Mouse (Mus musculus) CH12.LX (cell line): ENCODE data around the gene Nfe2l1. TPM values are rescaled to one million over a fixed set of nuclear protein-coding genes. Genes with fewer than 3 reads are reported as not detected.

Experiments
- DNase-seq: peaks from one replicate; pipeline ENCODE4 v3.0.0-alpha.2; 2013; ENCODE audit errors: extremely low read depth
- H3K27ac ChIP-seq: 2 replicates; pipeline ENCODE4 v1.5.1; 2012; ENCODE audit warnings: low read depth, mild to moderate bottlenecking, control low read depth, moderate library complexity; ENCODE audit not compliant: insufficient read depth
- H3K27me3 ChIP-seq: replicated peaks from 2 replicates; pipeline ENCODE3; 2012; ENCODE audit warnings: inconsistent platforms
- H3K36me3 ChIP-seq, 2 experiments: replicated peaks in 1 of 2; 2 replicates each; pipeline versions ENCODE3 to v1.6.1; 2012; ENCODE audit warnings: inconsistent platforms in 1 of 2, low read length in 1 of 2, mild to moderate bottlenecking in 1 of 2, mixed read lengths in 1 of 2, moderate library complexity in 1 of 2; ENCODE audit not compliant: control insufficient read depth in 1 of 2, insufficient read depth in 1 of 2
- H3K4me1 ChIP-seq, 2 experiments: 2 replicates each; pipeline ENCODE4 v1.6.1; 2012; ENCODE audit warnings: inconsistent platforms in 1 of 2, moderate library complexity in 1 of 2; ENCODE audit not compliant: insufficient read depth in 2 of 2, control insufficient read depth in 1 of 2
- H3K4me2 ChIP-seq: 2 replicates; pipeline ENCODE4 v1.6.1; 2012; ENCODE audit warnings: low read depth, mild to moderate bottlenecking, control low read depth; ENCODE audit not compliant: poor library complexity, insufficient read depth, severe bottlenecking
- H3K4me3 ChIP-seq, 3 experiments: fragments of 150-350 bp in 1 of 3; sonication (generic) in 1 of 3; replicated peaks in 1 of 3; 2 replicates each; pipeline versions ENCODE3 to v1.5.1; 2011 to 2012; ENCODE audit warnings: low read depth in 2 of 3, low read length in 2 of 3, mild to moderate bottlenecking in 2 of 3, moderate library complexity in 2 of 3, control low read depth in 1 of 3, improper control_type of control experiment in 1 of 3, inconsistent platforms in 1 of 3, mixed read lengths in 1 of 3; ENCODE audit not compliant: poor library complexity in 1 of 3
- H3K79me2 ChIP-seq: replicated peaks from 2 replicates; pipeline ENCODE4 v1.6.1; 2012; ENCODE audit warnings: mild to moderate bottlenecking, moderate library complexity; ENCODE audit not compliant: control insufficient read depth, poor library complexity, insufficient read depth, severe bottlenecking; ENCODE audit errors: extremely low read depth
- H3K9ac ChIP-seq: 2 replicates; pipeline ENCODE4 v1.6.1; 2012; ENCODE audit warnings: low read depth, mild to moderate bottlenecking, control low read depth, moderate library complexity; ENCODE audit not compliant: insufficient read depth
- H3K9me3 ChIP-seq: replicated peaks from 2 replicates; pipeline ENCODE3; 2012; ENCODE audit warnings: low read length, inconsistent platforms, mixed read lengths
- CHD1 ChIP-seq: IDR thresholded peaks from 2 replicates; pipeline ENCODE4 v1.6.1; 2012; ENCODE audit warnings: low read depth, low read length, improper control_type of control experiment, inconsistent platforms
- CHD2 ChIP-seq: IDR thresholded peaks from 2 replicates; pipeline ENCODE4 v1.6.1; 2011; ENCODE audit warnings: low read length, improper control_type of control experiment
- E2F4 ChIP-seq: IDR thresholded peaks from 2 replicates; pipeline ENCODE4 v1.6.1; 2011; ENCODE audit warnings: low read depth, low read length, improper control_type of control experiment; ENCODE audit not compliant: insufficient replicate concordance
- EP300 ChIP-seq: IDR thresholded peaks from 2 replicates; pipeline ENCODE4 v1.6.1; 2011; ENCODE audit warnings: low read length, improper control_type of control experiment
- JUN ChIP-seq: IDR thresholded peaks from 2 replicates; pipeline ENCODE4 v1.6.1; 2011; ENCODE audit warnings: low read depth, mild to moderate bottlenecking, low read length, improper control_type of control experiment, moderate library complexity; ENCODE audit not compliant: insufficient read depth
- JUND ChIP-seq: conservative IDR thresholded peaks from 2 replicates; pipeline ENCODE4 v1.6.1; 2011; ENCODE audit warnings: low read depth, low read length, improper control_type of control experiment
- KAT2A ChIP-seq: IDR thresholded peaks from 2 replicates; pipeline ENCODE4 v1.6.1; 2012; ENCODE audit warnings: low read length, improper control_type of control experiment, inconsistent platforms; ENCODE audit not compliant: insufficient replicate concordance
- MAFK ChIP-seq: IDR thresholded peaks from 2 replicates; pipeline ENCODE4 v1.6.1; 2011; ENCODE audit warnings: low read length, improper control_type of control experiment; ENCODE audit not compliant: insufficient replicate concordance
- MAX ChIP-seq: IDR thresholded peaks from 2 replicates; pipeline ENCODE4 v1.6.1; 2011; ENCODE audit warnings: low read length, improper control_type of control experiment
- MAZ ChIP-seq: IDR thresholded peaks from 2 replicates; pipeline ENCODE4 v1.6.1; 2012; ENCODE audit warnings: low read depth, mild to moderate bottlenecking, inconsistent platforms, low read length, improper control_type of control experiment, moderate library complexity
- NELFE ChIP-seq: IDR thresholded peaks from 2 replicates; pipeline ENCODE4 v1.6.1; 2011; ENCODE audit warnings: low read depth, low read length, improper control_type of control experiment
- PAX5 ChIP-seq: IDR thresholded peaks from 2 replicates; pipeline ENCODE4 v1.6.1; 2012; ENCODE audit warnings: low read length, inconsistent platforms, mixed read lengths
- RAD21 ChIP-seq: IDR thresholded peaks from 2 replicates; pipeline ENCODE4 v1.6.1; 2011; ENCODE audit warnings: low read depth, mild to moderate bottlenecking, low read length, improper control_type of control experiment, moderate library complexity
- TBP ChIP-seq: conservative IDR thresholded peaks from 2 replicates; pipeline ENCODE4 v1.6.1; 2011; ENCODE audit warnings: low read depth, low read length, improper control_type of control experiment
- USF2 ChIP-seq: conservative IDR thresholded peaks from 2 replicates; pipeline ENCODE4 v1.6.1; 2011; ENCODE audit warnings: low read depth, low read length, improper control_type of control experiment
- ZC3H11A ChIP-seq: IDR thresholded peaks from 2 replicates; pipeline ENCODE4 v1.6.1; 2012; ENCODE audit warnings: low read depth, mild to moderate bottlenecking, inconsistent platforms, low read length, improper control_type of control experiment
- dilution Hi-C: fragments of 300-500 bp; cut with MboI; formaldehyde crosslinking; loops from 2 replicates; pipeline ENCODE4 v1.14.3; 2020; ENCODE audit warnings: low sequenced_read_pairs; ENCODE audit not compliant: extremely low pct_unique_long_range_greater_than_20kb, extremely low pct_ligation_motif_present
- in situ Hi-C: fragments of 300-500 bp; cut with MboI; formaldehyde crosslinking; loops from 3 replicates; pipeline ENCODE4 v1.14.3; 2019; ENCODE audit warnings: low sequenced_read_pairs, low pct_ligation_motif_present, low pct_unique_long_range_greater_than_20kb, mixed read lengths
- polyA plus RNA-seq: library from polyadenylated mRNA; unstranded; fragments of >175 nt; gene quantifications from 2 replicates; pipeline ENCODE4 v1.2.1, GENCODE M21; 2012; ENCODE audit warnings: low read depth; ENCODE audit not compliant: insufficient read length
- total RNA-seq, 2 experiments: library from RNA; depleted of rRNA; stranded (reverse); fragments of 300-350 nt in 1 of 2; fragments of >200 nt in 1 of 2; gene quantifications; 2 replicates each; pipeline ENCODE4 v1.2.3; 2012 to 2014

Nfe2l1 gene
- total and polyA plus RNA-seq, 3 experiments, result 77.7 to 169 (median 145) TPM

DNA sequence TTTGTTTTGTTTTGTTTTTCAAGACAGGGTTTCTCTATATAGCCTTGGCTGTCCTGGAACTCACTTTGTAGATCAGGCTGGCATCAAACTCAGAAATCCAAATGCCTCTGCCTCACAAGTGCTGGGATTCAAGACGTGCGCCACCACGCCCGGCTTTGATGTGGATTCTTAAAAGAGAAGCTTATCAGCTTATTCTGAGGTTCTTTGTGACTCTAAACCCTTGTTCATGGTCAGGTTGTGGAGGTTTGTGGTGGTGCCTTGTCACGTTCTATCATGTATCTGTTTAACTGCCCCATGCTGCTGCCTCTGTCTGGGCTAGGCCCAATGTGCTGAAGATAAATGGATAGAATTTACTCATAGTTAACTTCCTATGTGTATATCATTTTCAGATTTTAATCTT is 24.2 kb downstream of the Nfe2l1 start:
- H3K4me1 ChIP-seq, result no peaks in the 10 kb centered on the region
- no peak overlapping the region for H3K4me3 ChIP-seq
- no peak overlapping the region for H3K9ac ChIP-seq
- dilution Hi-C loops (no loop called here), in situ Hi-C loops (no loop called here)
- H3K9me3 ChIP-seq, result peaks cover 2% of the 10 kb centered on the region
- no peak for TF ChIP-seq PAX5
- no peak for TF ChIP-seq NELFE
- no peak for TF ChIP-seq RAD21
- TF ChIP-seq CHD1, result no peak
- TF ChIP-seq ZC3H11A, result no peak
- TF ChIP-seq JUN, result no peak
- no peak for TF ChIP-seq JUND
- no peak for TF ChIP-seq USF2
- TF ChIP-seq CHD2, result no peak
- TF ChIP-seq MAX, result no peak
- no peak for TF ChIP-seq MAZ
- TF ChIP-seq E2F4, result no peak
- no peak for TF ChIP-seq KAT2A
- TF ChIP-seq TBP, result no peak
- no peak for TF ChIP-seq EP300
- no peak for TF ChIP-seq MAFK
- H3K27ac ChIP-seq, result no peak overlapping the region
- H3K36me3 ChIP-seq, result peaks cover 59 to 91% of the 10 kb centered on the region in 2 experiments
- no peak for DNase-seq
- H3K79me2 ChIP-seq, result peaks cover 8% of the 10 kb centered on the region
- no peak overlapping the region for H3K4me2 ChIP-seq
- H3K27me3 ChIP-seq, result no peaks in the 10 kb centered on the region

- TF ChIP-seq PAX5 (no peak), TBP (peak; percentile 66; the same call in 1 of the 2 replicates)
- Histone ChIP-seq H3K4me2 (no peak overlapping the region), H3K36me3 (peaks cover 46 to 85% of the 10 kb centered on the region in 2 experiments), H3K27ac (no peak overlapping the region), H3K9ac (no peak overlapping the region), H3K4me3 (no peak overlapping the region), H3K79me2 (peaks cover 66% of the 10 kb centered on the region), H3K27me3 (no peaks in the 10 kb centered on the region), H3K9me3 (no peaks in the 10 kb centered on the region), H3K4me1 (peaks cover 3 to 19% of the 10 kb centered on the region in 2 experiments; a peak in 3 of 4 replicates)
- in situ Hi-C loops (no loop called here), dilution Hi-C loops (no loop called here)
- no peak for DNase-seq
These were observed 30.3 kb downstream of the Nfe2l1 start for GRCm38 (mm10) chr11:96799511-96799910.
